Mouse (Mus musculus) embryonic facial prominence, embryonic 11.5 days (tissue): Measurements from ENCODE around the gene Dlgap1. TPM values are rescaled to one million over a fixed set of nuclear protein-coding genes. Genes with fewer than 3 reads are reported as not detected.

ENCODE experiments used
- ATAC-seq: fragments of 200-750 bp; cut with Nextera tagmentation; replicated peaks from 2 replicates; pipeline ENCODE4 v1.8.0; 2017; ENCODE audit warnings: low read depth; ENCODE audit not compliant: insufficient number of reproducible peaks, low FRiP score, low TSS enrichment
- DNase-seq: peaks from one replicate; pipeline ENCODE4 v3.0.0-alpha.2; 2015; ENCODE audit warnings: low spot score
- H3K27ac ChIP-seq: fragments of 300-500 bp; sonication (generic); replicated peaks from 2 replicates; pipeline ENCODE4 v1.5.1; 2014; ENCODE audit warnings: mild to moderate bottlenecking, low read depth, low read length, control low read depth
- H3K27me3 ChIP-seq: fragments of 300-500 bp; sonication (generic); 2 replicates; pipeline ENCODE4 v1.6.1; 2014; ENCODE audit warnings: mild to moderate bottlenecking, low read length, moderate library complexity, mixed read lengths; ENCODE audit not compliant: control insufficient read depth, insufficient read depth
- H3K36me3 ChIP-seq: fragments of 300-500 bp; sonication (generic); replicated peaks from 2 replicates; pipeline ENCODE4 v1.6.1; 2014; ENCODE audit warnings: low read depth, mild to moderate bottlenecking, low read length, moderate library complexity, mixed read lengths; ENCODE audit not compliant: control insufficient read depth, insufficient read depth
- H3K4me1 ChIP-seq: fragments of 300-500 bp; sonication (generic); 2 replicates; pipeline ENCODE4 v1.6.1; 2014; ENCODE audit warnings: low read length, mixed read lengths; ENCODE audit not compliant: control insufficient read depth, insufficient read depth
- H3K4me2 ChIP-seq: fragments of 300-500 bp; sonication (generic); 2 replicates; pipeline ENCODE4 v1.6.1; 2014; ENCODE audit warnings: low read depth, mild to moderate bottlenecking, control low read depth, low read length, moderate library complexity
- H3K4me3 ChIP-seq: fragments of 300-500 bp; sonication (generic); 2 replicates; pipeline ENCODE4 v1.5.1; 2014; ENCODE audit warnings: low read depth, low read length, control low read depth
- H3K9ac ChIP-seq: fragments of 300-500 bp; sonication (generic); replicated peaks from 2 replicates; pipeline ENCODE4 v1.6.1; 2014; ENCODE audit warnings: mild to moderate bottlenecking, control low read depth, low read length
- H3K9me3 ChIP-seq: fragments of 300-500 bp; sonication (generic); replicated peaks from 2 replicates; pipeline ENCODE4 v1.6.1; 2016; ENCODE audit warnings: mild to moderate bottlenecking, low read length, inconsistent platforms, mixed read lengths; ENCODE audit not compliant: control insufficient read depth
- WGBS: fragments of 180-500 bp; shearing (Covaris S2); extraction: QIAGEN DNeasy Blood & Tissue Kit; methylation state at CpG from one replicate; pipeline ENCODE4 v1.1.7; 2014; 5-methylcytosine and 5-hydroxymethylcytosine counted together
- polyA plus RNA-seq: library from polyadenylated mRNA; unstranded; fragments of >200 nt; fragmentation: Nextera tagmentation; extraction: Ambion mirVana; gene quantifications from 2 replicates; pipeline ENCODE4 v1.2.1, GENCODE M21; 2014

Dlgap1 gene
- polyA plus RNA-seq, 1 experiment from 2014 or later: 2.4 TPM

GRCm38 (mm10) chr17:70765337-70765736 lies 796.5 kb downstream of the Dlgap1 start:
- Histone ChIP-seq H3K4me3 (no peak overlapping the region), H3K4me1 (no peaks in the 10 kb centered on the region), H3K4me2 (no peak overlapping the region), H3K9me3 (no peaks in the 10 kb centered on the region), H3K9ac (no peak overlapping the region), H3K27me3 (no peaks in the 10 kb centered on the region), H3K27ac (no peak overlapping the region), H3K36me3 (no peaks in the 10 kb centered on the region)
- DNase-seq (no peak), ATAC-seq (no peak)
- 94% methylated on average over 9 of the region's 9 CpGs for WGBS

GRCm38 (mm10) chr17:70765976-70766375 lies 797.1 kb downstream of the Dlgap1 start:
- no peaks in the 10 kb centered on the region for H3K27me3 ChIP-seq
- no peak overlapping the region for H3K9ac ChIP-seq
- no peaks in the 10 kb centered on the region for H3K4me1 ChIP-seq
- ATAC-seq: no peak
- H3K4me3 ChIP-seq: no peak overlapping the region
- H3K36me3 ChIP-seq: no peaks in the 10 kb centered on the region
- 91% methylated on average over 18 of the region's 18 CpGs for WGBS
- no peaks in the 10 kb centered on the region for H3K9me3 ChIP-seq
- H3K4me2 ChIP-seq: no peak overlapping the region
- DNase-seq: no peak
- H3K27ac ChIP-seq: no peak overlapping the region

DNA sequence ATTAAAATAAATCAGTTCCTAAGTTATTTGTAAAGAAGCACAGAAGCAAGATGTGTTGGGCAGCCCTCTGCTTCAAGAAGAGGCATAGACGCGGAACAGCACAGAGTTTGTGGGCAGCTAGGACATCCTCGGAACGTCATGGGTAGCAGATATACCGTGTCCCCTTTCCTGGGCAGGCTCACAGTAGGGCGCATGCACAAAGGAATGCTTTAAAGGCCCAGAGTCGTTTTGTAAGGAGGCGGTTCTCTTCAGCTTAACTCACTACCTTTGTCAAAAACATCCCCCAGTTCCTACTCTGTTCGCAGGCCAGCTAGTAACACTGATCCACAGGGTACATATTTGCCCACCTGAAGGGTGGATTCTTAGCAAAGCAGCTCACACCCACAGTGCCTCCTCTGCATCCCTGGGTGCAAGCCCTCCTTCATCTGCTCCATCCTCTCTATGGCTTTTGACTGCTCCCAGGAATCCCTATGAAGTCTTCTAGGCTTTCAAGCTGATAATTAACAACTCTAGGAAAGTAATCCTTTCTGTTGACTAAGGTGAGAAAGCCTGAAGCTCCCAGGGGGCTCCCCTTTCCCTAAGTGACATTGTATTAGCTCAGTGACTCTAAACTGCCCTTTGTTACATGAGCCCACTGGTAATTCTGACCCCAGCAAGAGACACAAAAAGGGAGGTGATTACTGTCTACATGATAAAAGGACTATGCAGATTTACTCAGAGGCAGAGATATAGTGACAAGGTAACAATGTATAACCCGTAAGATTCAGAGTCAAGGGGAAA lies 803.4 kb downstream of the Dlgap1 start:
- no peak overlapping the region for H3K4me2 ChIP-seq
- WGBS: 9% methylated on average over 10 of the region's 10 CpGs
- no peak overlapping the region; the same call in 1 of the 2 replicates for H3K9ac ChIP-seq
- no peak for DNase-seq
- H3K36me3 ChIP-seq: no peaks in the 10 kb centered on the region
- H3K27me3 ChIP-seq: no peaks in the 10 kb centered on the region
- no peaks in the 10 kb centered on the region for H3K4me1 ChIP-seq
- no peak overlapping the region for H3K4me3 ChIP-seq
- peak; percentile 15; the same call in 1 of the 2 replicates for ATAC-seq
- no peak overlapping the region for H3K27ac ChIP-seq
- H3K9me3 ChIP-seq: no peaks in the 10 kb centered on the region

- no peak overlapping the region for H3K27ac ChIP-seq
- ATAC-seq: no peak
- H3K27me3 ChIP-seq: no peaks in the 10 kb centered on the region
- DNase-seq: no peak
- no peak overlapping the region for H3K4me2 ChIP-seq
- H3K36me3 ChIP-seq: no peaks in the 10 kb centered on the region
- H3K4me1 ChIP-seq: peaks cover 4% of the 10 kb centered on the region; the same call in 1 of the 2 replicates
- no peak overlapping the region for H3K4me3 ChIP-seq
- no peak overlapping the region for H3K9ac ChIP-seq
- no peaks in the 10 kb centered on the region for H3K9me3 ChIP-seq
- 22% methylated on average over 7 of the region's 7 CpGs for WGBS
Measured at GRCm38 (mm10) chr17:70779770-70780169, 810.9 kb downstream of the Dlgap1 start.

GRCm38 (mm10) chr17:70780726-70781689 lies 812.1 kb downstream of the Dlgap1 start:
- H3K36me3 ChIP-seq: no peaks in the 10 kb centered on the region
- peaks cover 4% of the 10 kb centered on the region; the same call in 1 of the 2 replicates for H3K4me1 ChIP-seq
- DNase-seq (peak; percentile 69), ATAC-seq (peak; percentile 89)
- no peaks in the 10 kb centered on the region for H3K27me3 ChIP-seq
- H3K4me2 ChIP-seq: no peak overlapping the region
- whole genome bisulfite sequencing: 24% methylated on average over 18 of the region's 18 CpGs
- H3K27ac ChIP-seq: no peak overlapping the region
- peak overlapping the region; percentile 28; the same call in 1 of the 2 replicates for H3K9ac ChIP-seq
- H3K4me3 ChIP-seq: no peak overlapping the region
- H3K9me3 ChIP-seq: no peaks in the 10 kb centered on the region

DNA sequence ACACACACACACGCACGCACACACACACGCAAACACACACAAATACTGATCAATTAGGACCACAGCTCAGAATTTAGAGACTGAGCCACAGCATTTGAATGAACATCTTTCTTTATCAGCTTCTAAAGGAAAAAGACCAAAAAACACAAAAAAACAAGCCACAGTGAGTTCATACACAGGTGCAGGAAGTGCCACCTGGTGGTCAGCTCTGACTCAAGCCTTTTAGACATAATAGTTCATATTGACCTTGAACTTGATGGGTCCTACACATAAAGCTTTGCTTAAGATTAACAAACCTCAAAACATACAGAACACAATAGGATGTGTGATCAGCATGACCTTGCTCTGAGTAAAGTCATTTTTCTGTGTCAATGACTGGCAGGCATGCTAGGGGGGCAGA lies 814.4 kb downstream of the Dlgap1 start:
- H3K4me2 ChIP-seq: no peak overlapping the region
- no peak for ATAC-seq

GRCm38 (mm10) chr17:70787366-70787765 lies 818.5 kb downstream of the Dlgap1 start:
- H3K36me3 ChIP-seq: no peaks in the 10 kb centered on the region
- no peak overlapping the region for H3K9ac ChIP-seq
- H3K27me3 ChIP-seq: no peaks in the 10 kb centered on the region
- H3K9me3 ChIP-seq: no peaks in the 10 kb centered on the region
- no peak for DNase-seq
- no peak overlapping the region for H3K4me2 ChIP-seq
- WGBS: 85% methylated on average over 2 of the region's 2 CpGs
- H3K27ac ChIP-seq: no peak overlapping the region
- no peak overlapping the region for H3K4me3 ChIP-seq
- no peaks in the 10 kb centered on the region for H3K4me1 ChIP-seq
- ATAC-seq: no peak

More for the DNA sequence above, 814.4 kb downstream of the Dlgap1 start:
- Histone ChIP-seq H3K27me3 (no peaks in the 10 kb centered on the region), H3K4me1 (peaks cover 4% of the 10 kb centered on the region; the same call in 1 of the 2 replicates), H3K27ac (no peak overlapping the region), H3K36me3 (no peaks in the 10 kb centered on the region), H3K9ac (no peak overlapping the region), H3K4me3 (no peak overlapping the region), H3K9me3 (no peaks in the 10 kb centered on the region)
- DNase-seq: no peak
- 93% methylated on average over 3 of the region's 3 CpGs for WGBS
